Mouse (Mus musculus): Measurements from ENCODE around the gene Il4i1. TPM values are rescaled to one million over a fixed set of nuclear protein-coding genes. Genes with fewer than 3 reads are reported as not detected.

Il4i1 gene
- polyA plus RNA-seq, 1 experiment from 2014 or later = 1.1 TPM

DNA sequence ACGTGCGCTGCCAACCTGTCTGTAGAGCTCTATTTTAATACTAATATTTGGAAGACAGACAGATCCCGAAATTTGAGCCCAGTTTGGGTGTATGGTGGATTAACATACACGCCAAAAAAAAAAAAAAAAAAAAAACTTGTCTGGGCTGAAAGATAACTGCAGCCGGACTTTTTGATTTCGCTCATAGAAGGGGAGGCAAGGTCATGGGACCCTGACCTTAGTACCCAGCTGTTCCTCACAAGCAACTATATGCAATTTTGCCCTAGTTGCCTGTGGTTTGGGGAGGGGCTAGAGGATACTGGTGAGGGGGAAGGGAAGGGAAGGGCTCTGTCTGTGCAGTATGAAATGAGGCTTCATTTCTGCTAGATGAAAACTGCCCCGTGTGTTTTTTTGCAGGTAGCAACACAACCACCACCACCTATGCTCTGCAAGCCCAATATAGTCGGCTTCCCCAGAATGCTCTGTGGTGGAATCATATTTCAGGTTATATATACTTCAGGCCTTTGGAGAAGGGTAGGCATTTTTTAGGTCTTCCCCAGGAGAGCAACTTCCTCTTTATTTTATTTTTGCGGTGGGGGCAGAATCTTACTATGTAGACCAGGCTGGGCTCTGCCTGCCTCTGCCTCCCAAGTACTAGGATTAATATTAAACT lies 40.2 kb downstream of the Il4i1 start:
- Histone ChIP-seq H3K9ac (no peak overlapping the region; the same call in 1 of the 2 replicates), H3K27me3 (replicated peaks) (no peaks in the 10 kb centered on the region), H3K36me3 (peaks cover 29% of the 10 kb centered on the region), H3K4me3 (peak overlapping the region; percentile 66), H3K9me3 (replicated peaks) (no peaks in the 10 kb centered on the region), H3K27ac (ENCODE audit: poor library complexity, severe bottlenecking) (peak overlapping the region; percentile 86), H3K4me2 (peak overlapping the region; percentile 95), H3K4me1 (replicated peaks) (peaks cover 67% of the 10 kb centered on the region)
- no peak for ATAC-seq (ENCODE audit: insufficient number of reproducible peaks, low FRiP score)
- WGBS = 57% methylated on average over 9 of the region's 9 CpGs

DNA sequence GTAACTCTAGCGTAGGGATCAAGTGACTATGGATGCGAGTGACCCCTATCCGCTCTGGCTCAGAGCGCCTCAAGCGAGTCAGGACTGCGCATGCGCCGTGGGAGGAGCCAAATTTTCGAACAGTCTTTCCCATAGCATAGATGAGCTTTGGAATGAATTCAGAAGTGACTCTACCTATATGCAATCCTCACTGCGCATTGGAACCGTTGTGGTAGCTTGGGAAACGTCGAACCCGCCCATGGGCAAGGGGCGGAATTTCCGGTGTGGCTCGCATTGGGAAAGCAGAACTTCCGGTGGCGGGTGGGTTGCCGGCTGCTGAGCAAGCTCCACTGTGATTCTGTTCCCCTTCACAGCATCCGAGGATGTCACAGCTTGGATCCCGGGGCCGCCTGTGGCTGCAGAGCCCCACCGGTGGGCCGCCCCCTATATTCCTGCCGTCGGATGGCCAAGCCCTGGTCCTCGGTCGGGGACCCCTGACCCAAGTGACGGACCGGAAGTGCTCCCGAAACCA lies 40.9 kb downstream of the Il4i1 start, which contains the start of gene Pnkp:
Pnkp (plus strand) TSS at position 98 of the 511 bp plus-strand sequence.
- Histone ChIP-seq H3K36me3 (peaks cover 29% of the 10 kb centered on the region), H3K9ac (peak within 1 kb of the TSS; percentile 82), H3K4me1 (replicated peaks) (peaks cover 63% of the 10 kb centered on the region), H3K27me3 (replicated peaks) (no peaks in the 10 kb centered on the region), H3K9me3 (replicated peaks) (no peaks in the 10 kb centered on the region), H3K4me2 (peak within 1 kb of the TSS; percentile 95), H3K4me3 (peak within 1 kb of the TSS; percentile 66), H3K27ac (ENCODE audit: poor library complexity, severe bottlenecking) (peak within 1 kb of the TSS; percentile 86)
- ATAC-seq (ENCODE audit: insufficient number of reproducible peaks, low FRiP score) = peak; percentile 31; the same call in 1 of the 2 replicates
- under 1% methylated on average over 32 of the region's 32 CpGs for WGBS

DNA sequence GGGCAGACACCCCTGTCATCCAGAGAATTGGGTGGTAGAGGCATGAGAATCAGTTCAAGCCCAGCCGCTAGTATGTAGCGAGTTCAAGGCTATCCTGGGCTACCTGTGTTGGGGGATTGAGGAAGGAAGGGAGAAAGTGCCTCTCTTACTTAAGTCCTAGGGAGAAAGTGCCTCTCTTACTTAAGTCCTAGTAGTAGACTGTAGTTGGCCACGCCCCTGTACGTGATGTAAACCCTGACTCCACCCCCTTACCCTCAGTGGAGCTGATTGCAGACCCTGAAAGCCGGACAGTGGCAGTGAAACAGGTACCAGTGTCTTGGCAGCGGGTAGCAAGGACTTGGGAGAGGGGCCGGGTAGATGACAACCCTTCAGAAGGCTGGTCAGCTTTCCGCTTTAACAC lies 41.7 kb downstream of the Il4i1 start:
- Histone ChIP-seq H3K36me3 (peaks cover 30% of the 10 kb centered on the region), H3K27ac (ENCODE audit: poor library complexity, severe bottlenecking) (peak overlapping the region; percentile 86; the same call in 1 of the 2 replicates), H3K4me3 (peak overlapping the region; percentile 66), H3K9ac (peak overlapping the region; percentile 82), H3K4me2 (peak overlapping the region; percentile 95), H3K27me3 (replicated peaks) (no peaks in the 10 kb centered on the region), H3K4me1 (replicated peaks) (peaks cover 56% of the 10 kb centered on the region), H3K9me3 (replicated peaks) (no peaks in the 10 kb centered on the region)
- ATAC-seq (ENCODE audit: insufficient number of reproducible peaks, low FRiP score) = no peak
- WGBS = 24% methylated on average over 8 of the region's 8 CpGs

DNA sequence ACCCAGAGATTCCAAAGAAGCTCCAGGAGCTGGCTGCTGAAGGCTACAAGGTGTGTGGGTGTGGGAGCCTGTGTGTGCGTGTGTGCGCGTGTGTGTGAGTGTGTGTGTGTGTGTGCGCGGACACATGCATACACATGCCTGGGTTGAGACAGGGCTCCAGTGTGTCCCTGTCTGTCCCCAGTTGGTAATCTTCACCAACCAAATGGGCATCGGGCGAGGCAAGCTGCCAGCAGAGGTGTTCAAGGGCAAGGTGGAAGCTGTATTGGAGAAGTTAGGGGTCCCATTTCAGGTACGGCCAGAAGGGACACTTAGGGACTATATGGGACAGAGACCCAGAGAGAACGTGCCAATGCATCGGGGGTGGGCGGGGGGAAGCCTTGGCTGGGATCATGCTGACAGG lies 43.7 kb downstream of the Il4i1 start:
- H3K4me2 ChIP-seq = no peak overlapping the region
- no peak for ATAC-seq (ENCODE audit: insufficient number of reproducible peaks, low FRiP score)
- H3K27me3 ChIP-seq (replicated peaks) = no peaks in the 10 kb centered on the region
- H3K4me1 ChIP-seq (replicated peaks) = peaks cover 53% of the 10 kb centered on the region
- no peak overlapping the region for H3K9ac ChIP-seq
- WGBS = 90% methylated on average over 11 of the region's 11 CpGs
- H3K9me3 ChIP-seq (replicated peaks) = no peaks in the 10 kb centered on the region
- peaks cover 45% of the 10 kb centered on the region for H3K36me3 ChIP-seq
- H3K4me3 ChIP-seq = no peak overlapping the region
- H3K27ac ChIP-seq (ENCODE audit: poor library complexity, severe bottlenecking) = no peak overlapping the region

DNA sequence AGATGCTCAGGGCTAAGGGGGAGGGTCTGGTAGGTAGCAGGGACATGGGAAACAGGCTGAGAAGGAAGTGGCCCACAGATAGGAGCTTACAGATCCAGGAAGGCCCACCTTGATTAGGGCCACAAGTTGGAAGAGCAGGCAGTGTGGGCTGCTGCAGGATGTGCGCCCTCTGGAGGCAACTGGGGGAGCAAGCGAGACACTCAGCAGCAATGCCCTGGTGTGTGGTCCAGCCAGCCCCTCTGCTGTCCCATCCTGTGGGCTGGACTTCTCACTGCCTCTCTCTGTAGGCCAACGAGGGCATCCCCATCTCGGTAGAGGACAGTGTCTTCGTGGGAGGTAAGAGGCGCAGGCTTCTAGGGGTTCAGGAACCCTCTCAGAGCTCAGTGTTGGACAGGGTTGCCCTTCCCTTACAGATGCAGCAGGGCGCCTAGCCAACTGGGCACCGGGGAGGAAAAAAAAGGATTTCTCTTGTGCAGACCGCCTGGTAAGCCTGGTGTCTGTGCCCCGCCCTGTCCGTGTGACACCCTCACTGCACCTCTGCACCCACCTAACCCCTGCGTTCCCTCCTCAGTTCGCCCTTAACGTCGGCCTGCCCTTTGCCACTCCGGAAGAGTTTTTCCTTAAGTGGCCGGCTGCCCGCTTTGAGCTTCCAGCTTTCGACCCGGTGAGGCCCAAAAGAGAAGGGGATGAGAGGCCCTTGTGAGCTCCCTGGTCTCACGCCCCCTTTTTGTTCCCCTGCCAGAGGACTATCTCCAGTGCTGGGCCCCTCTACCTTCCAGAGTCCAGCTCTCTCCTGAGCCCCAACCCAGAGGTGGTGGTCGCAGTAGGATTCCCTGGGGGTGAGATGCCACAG lies 44.6 kb downstream of the Il4i1 start:
- 62% methylated on average over 22 of the region's 22 CpGs for WGBS
- Histone ChIP-seq H3K27ac (ENCODE audit: poor library complexity, severe bottlenecking) (no peak overlapping the region), H3K4me3 (no peak overlapping the region), H3K4me1 (replicated peaks) (peaks cover 53% of the 10 kb centered on the region), H3K9me3 (replicated peaks) (no peaks in the 10 kb centered on the region), H3K9ac (no peak overlapping the region), H3K4me2 (no peak overlapping the region), H3K36me3 (peaks cover 52% of the 10 kb centered on the region), H3K27me3 (replicated peaks) (no peaks in the 10 kb centered on the region)
- no peak for ATAC-seq (ENCODE audit: insufficient number of reproducible peaks, low FRiP score)

DNA sequence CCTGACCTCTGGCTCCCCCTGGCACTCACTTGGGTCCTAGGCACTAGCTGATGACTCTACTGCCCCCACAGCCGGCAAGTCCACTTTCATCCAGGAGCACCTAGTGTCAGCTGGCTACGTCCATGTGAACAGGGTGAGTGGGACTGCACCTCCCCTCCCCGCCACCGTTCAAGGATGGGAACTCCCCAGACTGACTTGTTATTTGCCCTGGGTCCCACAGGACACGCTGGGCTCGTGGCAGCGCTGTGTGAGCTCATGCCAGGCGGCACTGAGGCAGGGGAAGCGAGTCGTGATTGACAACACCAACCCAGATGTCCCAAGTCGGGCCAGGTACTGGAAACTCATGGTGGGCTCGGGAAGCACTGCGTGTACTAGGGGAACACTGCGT lies 45.2 kb downstream of the Il4i1 start:
- Histone ChIP-seq H3K27ac (ENCODE audit: poor library complexity, severe bottlenecking) (no peak overlapping the region), H3K27me3 (replicated peaks) (no peaks in the 10 kb centered on the region), H3K36me3 (peaks cover 52% of the 10 kb centered on the region), H3K9me3 (replicated peaks) (no peaks in the 10 kb centered on the region), H3K4me3 (no peak overlapping the region), H3K4me2 (no peak overlapping the region), H3K9ac (no peak overlapping the region), H3K4me1 (replicated peaks) (peaks cover 54% of the 10 kb centered on the region)
- 84% methylated on average over 14 of the region's 14 CpGs for WGBS
- ATAC-seq (ENCODE audit: insufficient number of reproducible peaks, low FRiP score) = no peak

DNA sequence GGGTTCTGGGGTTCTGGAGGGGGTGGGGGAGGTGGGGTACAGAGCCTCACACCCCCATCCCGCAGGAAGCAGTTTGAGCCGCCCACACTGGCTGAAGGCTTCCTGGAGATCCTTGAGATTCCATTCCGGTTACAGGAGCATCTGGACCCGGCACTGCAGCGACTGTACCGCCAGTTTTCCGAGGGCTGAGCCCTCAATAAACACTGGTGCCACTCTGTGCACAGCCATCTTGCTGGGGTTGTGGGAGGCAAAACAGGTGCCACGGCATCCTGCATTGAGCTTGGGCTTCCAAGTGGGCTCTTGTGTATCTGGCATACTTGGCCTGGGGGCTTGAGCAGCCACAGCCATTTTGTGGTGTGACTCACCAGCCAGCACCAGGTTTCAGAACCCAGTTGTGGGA lies 46.2 kb downstream of the Il4i1 start:
- no peaks in the 10 kb centered on the region for H3K9me3 ChIP-seq (replicated peaks)
- no peak for ATAC-seq (ENCODE audit: insufficient number of reproducible peaks, low FRiP score)
- 81% methylated on average over 8 of the region's 8 CpGs for WGBS

DNA sequence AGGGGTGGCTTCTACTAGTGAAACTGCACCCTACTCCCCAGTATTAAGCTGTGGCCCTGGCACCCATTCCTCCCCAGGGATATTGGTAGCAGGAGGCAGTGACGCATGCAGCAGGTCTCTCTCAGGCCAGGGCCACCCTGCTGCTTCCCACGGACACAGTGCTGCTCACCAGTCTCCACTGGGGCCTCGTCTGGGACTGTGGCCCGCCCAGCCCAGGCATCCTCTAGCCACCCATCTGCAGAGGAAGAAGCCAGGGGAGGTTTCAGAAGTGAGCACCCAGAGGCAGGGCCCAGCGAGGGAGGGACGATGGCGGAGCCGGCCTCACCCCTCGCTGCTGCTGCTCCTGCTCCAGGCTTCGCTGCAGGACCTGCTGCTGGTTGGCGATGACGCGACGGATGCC lies 47.0 kb downstream of the Il4i1 start:
- peaks cover 52% of the 10 kb centered on the region for H3K36me3 ChIP-seq
- no peak overlapping the region for H3K4me2 ChIP-seq
- no peaks in the 10 kb centered on the region for H3K27me3 ChIP-seq (replicated peaks)
- H3K27ac ChIP-seq (ENCODE audit: poor library complexity, severe bottlenecking) = no peak overlapping the region
- WGBS = 87% methylated on average over 14 of the region's 14 CpGs
- no peaks in the 10 kb centered on the region for H3K9me3 ChIP-seq (replicated peaks)
- ATAC-seq (ENCODE audit: insufficient number of reproducible peaks, low FRiP score) = no peak
- H3K4me3 ChIP-seq = no peak overlapping the region
- 0 out of 2 replicates have a peak overlapping the region, but pooled peaks have one; percentile 24 for H3K9ac ChIP-seq
- peaks cover 62% of the 10 kb centered on the region for H3K4me1 ChIP-seq (replicated peaks)

More for the DNA sequence above, 46.2 kb downstream of the Il4i1 start:
- Histone ChIP-seq H3K9ac (no peak overlapping the region), H3K27me3 (replicated peaks) (no peaks in the 10 kb centered on the region), H3K4me3 (no peak overlapping the region), H3K4me2 (no peak overlapping the region), H3K27ac (ENCODE audit: poor library complexity, severe bottlenecking) (no peak overlapping the region), H3K36me3 (peaks cover 52% of the 10 kb centered on the region), H3K4me1 (replicated peaks) (peaks cover 62% of the 10 kb centered on the region)

DNA sequence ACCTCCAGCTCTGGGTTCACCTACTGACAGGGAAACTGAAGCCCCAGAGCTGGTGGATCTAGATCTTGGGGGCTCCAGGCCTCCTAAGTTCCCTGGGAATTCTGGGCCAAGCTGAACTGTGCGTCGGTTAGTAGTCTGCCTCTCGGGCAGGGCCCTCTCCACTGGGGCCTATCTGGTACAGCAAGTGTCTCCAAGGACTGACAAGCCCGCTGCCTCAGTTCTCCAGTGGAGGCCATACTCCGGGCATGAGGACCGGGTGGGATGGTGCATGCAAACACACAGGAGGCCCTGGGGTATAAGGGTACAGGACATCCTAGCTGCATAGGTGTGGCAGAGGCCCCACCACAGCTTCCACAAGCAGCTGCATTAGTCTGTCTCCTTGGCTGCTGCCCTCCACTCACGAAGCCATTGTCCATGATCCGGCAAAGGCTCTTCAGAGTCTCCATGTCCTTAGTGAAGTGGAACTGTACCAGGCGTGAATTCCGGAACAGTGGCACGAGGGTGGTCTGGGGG lies 47.9 kb downstream of the Il4i1 start:
- no peaks in the 10 kb centered on the region for H3K27me3 ChIP-seq (replicated peaks)
- ATAC-seq (ENCODE audit: insufficient number of reproducible peaks, low FRiP score) = no peak
- H3K9me3 ChIP-seq (replicated peaks) = no peaks in the 10 kb centered on the region
- H3K27ac ChIP-seq (ENCODE audit: poor library complexity, severe bottlenecking) = peak overlapping the region; percentile 58; the same call in 1 of the 2 replicates
- peaks cover 52% of the 10 kb centered on the region for H3K36me3 ChIP-seq
- WGBS = 85% methylated on average over 11 of the region's 11 CpGs
- no peak overlapping the region for H3K4me3 ChIP-seq
- H3K4me1 ChIP-seq (replicated peaks) = peaks cover 60% of the 10 kb centered on the region
- H3K4me2 ChIP-seq = no peak overlapping the region
- 0 out of 2 replicates have a peak overlapping the region, but pooled peaks have one; percentile 24 for H3K9ac ChIP-seq

DNA sequence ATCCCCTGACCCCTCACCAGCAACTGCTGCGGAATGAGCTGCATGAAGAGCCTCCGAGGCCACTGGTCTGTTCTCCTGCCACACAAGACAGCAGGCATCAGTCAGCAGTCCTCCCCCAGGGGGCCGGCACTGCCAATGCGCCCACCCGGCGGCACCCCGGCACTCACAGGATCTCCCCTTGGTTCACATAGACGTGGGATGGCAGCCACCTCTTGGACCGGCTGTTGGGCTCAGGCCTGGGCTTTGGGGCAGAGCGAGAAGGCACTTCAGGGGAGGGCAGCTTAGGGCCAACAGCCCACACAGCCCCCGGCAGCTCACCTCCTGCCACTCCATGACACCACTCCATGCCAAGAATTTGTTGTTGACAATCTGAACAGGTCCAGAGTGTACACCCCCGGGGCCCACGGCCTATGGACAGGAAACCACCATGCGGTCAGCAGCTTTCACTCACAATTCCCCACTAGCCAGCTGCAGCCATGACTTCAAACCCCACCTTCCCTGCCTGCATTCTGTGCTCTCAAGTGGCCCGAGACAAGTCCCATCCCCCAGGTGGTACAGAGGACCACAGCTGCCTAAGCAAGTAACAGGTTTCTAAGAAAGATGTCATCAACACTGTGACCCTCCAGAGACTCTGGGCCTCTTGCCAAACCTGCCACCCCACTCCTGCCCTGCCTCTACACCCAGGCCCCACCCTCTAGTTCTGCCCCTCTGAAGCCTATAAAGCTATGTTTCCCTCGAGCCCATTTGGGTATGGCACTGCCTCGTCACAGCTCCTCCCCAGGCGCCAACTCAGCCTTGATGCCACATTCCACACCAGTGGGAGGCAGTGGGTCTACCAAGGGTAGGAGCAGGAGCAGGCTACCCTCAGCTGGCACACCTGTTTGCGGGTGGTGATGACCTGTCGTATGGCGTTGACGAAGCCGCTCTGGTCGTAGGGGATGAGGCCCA lies 48.7 kb downstream of the Il4i1 start:
- peaks cover 50% of the 10 kb centered on the region for H3K36me3 ChIP-seq
- 73% methylated on average over 24 of the region's 24 CpGs for WGBS
- H3K4me3 ChIP-seq = no peak overlapping the region
- peak overlapping the region; percentile 90 for H3K4me2 ChIP-seq
- H3K27ac ChIP-seq (ENCODE audit: poor library complexity, severe bottlenecking) = peak overlapping the region; percentile 65
- peaks cover 60% of the 10 kb centered on the region for H3K4me1 ChIP-seq (replicated peaks)
- H3K9me3 ChIP-seq (replicated peaks) = no peaks in the 10 kb centered on the region
- ATAC-seq (ENCODE audit: insufficient number of reproducible peaks, low FRiP score) = no peak
- no peaks in the 10 kb centered on the region for H3K27me3 ChIP-seq (replicated peaks)
- H3K9ac ChIP-seq = peak overlapping the region; percentile 53

Data from heart, embryonic 12.5 days (tissue).